Mouse (Mus musculus): ENCODE data around the gene Gm26602. TPM values are rescaled to one million over a fixed set of nuclear protein-coding genes. Genes with fewer than 3 reads are reported as not detected.

The Gm26602 gene
- polyA plus RNA-seq, 1 experiment from 2014 or later = 1.1 TPM

GRCm38 (mm10) chr10:79871845-79872244 is 38.8 kb upstream of the Gm26602 start:
- DNase-seq (ENCODE audit: low spot score) (no peak), ATAC-seq (ENCODE audit: low FRiP score) (no peak)
- H3K27ac ChIP-seq = no peak overlapping the region
- H3K9ac ChIP-seq = peak overlapping the region; percentile 96; the same call in 1 of the 2 replicates
- H3K4me3 ChIP-seq (replicated peaks; ENCODE audit: low read length) = peak overlapping the region; percentile 67
- peaks cover 41% of the 10 kb centered on the region for H3K4me1 ChIP-seq (replicated peaks; ENCODE audit: control insufficient read depth, insufficient read depth, low read length)
- no peaks in the 10 kb centered on the region for H3K9me3 ChIP-seq (ENCODE audit: control insufficient read depth, low read length)
- peak overlapping the region; percentile 87 for H3K4me2 ChIP-seq (replicated peaks)
- 93% methylated on average over 8 of the region's 8 CpGs for WGBS
- no peaks in the 10 kb centered on the region for H3K27me3 ChIP-seq (ENCODE audit: control insufficient read depth, insufficient read depth, low read length)
- peaks cover 48% of the 10 kb centered on the region for H3K36me3 ChIP-seq (replicated peaks; ENCODE audit: control insufficient read depth, insufficient read depth)

DNA sequence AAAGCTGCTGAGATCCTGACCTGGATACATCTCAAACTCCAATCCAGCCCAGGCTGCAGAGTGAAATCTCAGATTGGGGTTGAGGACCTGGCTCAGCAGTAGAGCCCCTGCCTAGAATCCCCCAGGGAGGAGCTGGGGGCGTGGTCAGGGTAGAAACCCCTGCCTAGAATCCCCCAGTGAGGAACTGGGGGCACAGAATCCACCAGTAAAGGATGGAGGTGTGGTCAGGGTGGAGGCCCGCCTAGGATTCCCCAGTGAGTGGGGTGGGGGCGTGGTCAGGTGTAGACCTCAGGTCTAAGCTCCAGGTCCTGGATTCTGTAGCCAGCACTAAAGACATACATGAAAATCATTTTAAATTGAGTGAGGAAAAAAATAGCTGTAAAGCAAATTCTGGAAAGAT is 37.8 kb upstream of the Gm26602 start:
- no peak for ATAC-seq (ENCODE audit: low FRiP score)
- Histone ChIP-seq H3K4me3 (replicated peaks; ENCODE audit: low read length) (peak overlapping the region; percentile 67), H3K27me3 (ENCODE audit: control insufficient read depth, insufficient read depth, low read length) (no peaks in the 10 kb centered on the region; the same call in 1 of the 2 replicates), H3K4me2 (replicated peaks) (peak overlapping the region; percentile 87), H3K4me1 (replicated peaks; ENCODE audit: control insufficient read depth, insufficient read depth, low read length) (peaks cover 41% of the 10 kb centered on the region), H3K36me3 (replicated peaks; ENCODE audit: control insufficient read depth, insufficient read depth) (peaks cover 39% of the 10 kb centered on the region), H3K9ac (peak overlapping the region; percentile 96), H3K9me3 (ENCODE audit: control insufficient read depth, low read length) (no peaks in the 10 kb centered on the region), H3K27ac (peak overlapping the region; percentile 96)
- 48% methylated on average over 3 of the region's 3 CpGs for WGBS
- DNase-seq (ENCODE audit: low spot score) = no peak

- H3K27ac ChIP-seq = peak overlapping the region; percentile 96
- H3K27me3 ChIP-seq (ENCODE audit: control insufficient read depth, insufficient read depth, low read length) = no peaks in the 10 kb centered on the region; the same call in 1 of the 2 replicates
- WGBS = 2% methylated on average over 6 of the region's 6 CpGs
- no peaks in the 10 kb centered on the region for H3K9me3 ChIP-seq (ENCODE audit: control insufficient read depth, low read length)
- H3K9ac ChIP-seq = peak overlapping the region; percentile 96
- H3K4me2 ChIP-seq (replicated peaks) = peak overlapping the region; percentile 87
- ATAC-seq (ENCODE audit: low FRiP score) = no peak
- DNase-seq (ENCODE audit: low spot score) = no peak
- peak overlapping the region; percentile 67 for H3K4me3 ChIP-seq (replicated peaks; ENCODE audit: low read length)
- H3K36me3 ChIP-seq (replicated peaks; ENCODE audit: control insufficient read depth, insufficient read depth) = peaks cover 37% of the 10 kb centered on the region
- H3K4me1 ChIP-seq (replicated peaks; ENCODE audit: control insufficient read depth, insufficient read depth, low read length) = peaks cover 41% of the 10 kb centered on the region
Observed at GRCm38 (mm10) chr10:79873313-79873712, 37.3 kb upstream of the Gm26602 start.

DNA sequence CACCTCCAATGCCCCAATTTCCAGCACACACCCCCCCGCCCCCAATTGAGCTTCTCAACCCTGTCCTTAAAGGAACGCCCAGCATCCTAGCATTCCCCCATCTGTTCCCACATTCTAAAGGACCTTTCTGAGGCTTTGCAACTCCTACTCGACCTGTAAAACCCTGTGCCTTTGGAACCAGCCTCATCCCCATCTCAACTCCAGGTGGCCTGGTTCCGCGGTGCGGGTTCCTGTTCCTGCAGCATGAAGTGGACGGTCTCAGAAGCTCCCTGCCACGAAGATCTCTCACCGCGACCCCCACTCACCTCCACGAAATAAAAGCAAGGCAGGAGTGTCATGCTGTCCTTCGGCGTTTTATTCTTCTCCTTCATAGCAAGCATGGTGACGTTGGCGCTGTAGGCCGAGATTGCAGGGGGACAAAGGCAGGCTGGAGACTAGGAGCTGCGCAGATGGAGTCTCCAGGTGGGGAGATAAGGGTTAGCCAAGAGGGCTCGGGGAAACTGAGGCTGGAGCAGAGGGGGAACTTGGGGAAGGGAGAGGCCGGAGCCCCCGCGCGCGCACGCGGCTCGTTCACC is 36.9 kb upstream of the Gm26602 start:
- Histone ChIP-seq H3K27ac (peak overlapping the region; percentile 96), H3K27me3 (ENCODE audit: control insufficient read depth, insufficient read depth, low read length) (no peaks in the 10 kb centered on the region; the same call in 1 of the 2 replicates), H3K4me1 (replicated peaks; ENCODE audit: control insufficient read depth, insufficient read depth, low read length) (peaks cover 41% of the 10 kb centered on the region), H3K9me3 (ENCODE audit: control insufficient read depth, low read length) (no peaks in the 10 kb centered on the region), H3K36me3 (replicated peaks; ENCODE audit: control insufficient read depth, insufficient read depth) (peaks cover 32% of the 10 kb centered on the region), H3K4me3 (replicated peaks; ENCODE audit: low read length) (peak overlapping the region; percentile 67), H3K9ac (peak overlapping the region; percentile 96), H3K4me2 (replicated peaks) (peak overlapping the region; percentile 87)
- DNase-seq (ENCODE audit: low spot score) (no peak), ATAC-seq (ENCODE audit: low FRiP score) (no peak)
- WGBS = 2% methylated on average over 18 of the region's 26 CpGs

DNA sequence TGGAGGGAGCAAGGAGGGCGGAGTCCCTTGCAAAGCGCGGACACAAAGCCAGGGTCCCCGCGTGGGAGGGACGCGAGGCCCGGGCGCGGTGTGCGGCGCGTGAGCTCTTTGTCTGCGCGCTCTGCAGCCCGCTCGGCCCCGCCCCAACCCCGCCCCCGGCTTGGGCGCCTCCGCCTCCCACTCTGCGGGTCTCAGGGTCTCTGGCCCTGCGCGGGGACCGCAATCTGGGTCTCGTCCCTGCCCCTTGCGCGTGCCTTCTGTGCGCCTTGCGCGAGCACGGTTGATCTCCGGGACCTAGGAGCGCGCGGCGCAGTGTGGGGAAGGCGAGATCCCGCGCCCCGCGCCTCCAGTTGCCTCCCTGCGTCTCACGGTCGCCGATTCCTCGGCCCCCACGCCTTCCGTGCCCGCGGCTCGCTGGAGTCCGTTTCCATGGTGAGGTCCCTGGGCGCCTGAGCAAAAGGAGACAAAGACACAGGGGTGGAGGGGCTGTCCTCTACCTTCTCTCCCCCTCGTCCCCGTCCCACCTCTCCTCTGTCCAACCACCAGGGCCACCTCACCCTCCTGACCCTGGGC is 36.3 kb upstream of the Gm26602 start, which contains the start of the genes Prtn3 and Plppr3:
TSS of gene Prtn3 (plus strand) at position 187 of the 573 bp plus-strand sequence.
TSS of gene Plppr3 (minus strand) at position 345 of the 573 bp plus-strand sequence.
- no peaks in the 10 kb centered on the region for H3K9me3 ChIP-seq (ENCODE audit: control insufficient read depth, low read length)
- H3K27me3 ChIP-seq (ENCODE audit: control insufficient read depth, insufficient read depth, low read length) = no peaks in the 10 kb centered on the region; the same call in 1 of the 2 replicates
- peak; percentile 85 for DNase-seq (ENCODE audit: low spot score)
- peak within 1 kb of the TSS; percentile 87 for H3K4me2 ChIP-seq (replicated peaks)
- WGBS = under 1% methylated on average over 53 of the region's 57 CpGs
- ATAC-seq (ENCODE audit: low FRiP score) = peak; percentile 93
- peak within 1 kb of the TSS; percentile 96 for H3K9ac ChIP-seq
- H3K4me1 ChIP-seq (replicated peaks; ENCODE audit: control insufficient read depth, insufficient read depth, low read length) = peaks cover 37% of the 10 kb centered on the region
- peak within 1 kb of the TSS; percentile 67 for H3K4me3 ChIP-seq (replicated peaks; ENCODE audit: low read length)
- H3K27ac ChIP-seq = peak within 1 kb of the TSS; percentile 96
- H3K36me3 ChIP-seq (replicated peaks; ENCODE audit: control insufficient read depth, insufficient read depth) = peaks cover 27% of the 10 kb centered on the region

GRCm38 (mm10) chr10:79877174-79877573 is 33.5 kb upstream of the Gm26602 start:
- no peak overlapping the region for H3K9ac ChIP-seq
- no peaks in the 10 kb centered on the region for H3K9me3 ChIP-seq (ENCODE audit: control insufficient read depth, low read length)
- 43% methylated on average over 1 of the region's 1 CpGs for WGBS
- H3K27ac ChIP-seq = no peak overlapping the region
- ATAC-seq (ENCODE audit: low FRiP score) (no peak), DNase-seq (ENCODE audit: low spot score) (no peak)
- peaks cover 11% of the 10 kb centered on the region; the same call in 1 of the 2 replicates for H3K27me3 ChIP-seq (ENCODE audit: control insufficient read depth, insufficient read depth, low read length)
- no peak overlapping the region for H3K4me2 ChIP-seq (replicated peaks)
- peaks cover 21% of the 10 kb centered on the region for H3K4me1 ChIP-seq (replicated peaks; ENCODE audit: control insufficient read depth, insufficient read depth, low read length)
- no peaks in the 10 kb centered on the region for H3K36me3 ChIP-seq (replicated peaks; ENCODE audit: control insufficient read depth, insufficient read depth)
- no peak overlapping the region for H3K4me3 ChIP-seq (replicated peaks; ENCODE audit: low read length)

- H3K9me3 ChIP-seq (ENCODE audit: control insufficient read depth, low read length) = no peaks in the 10 kb centered on the region
- H3K4me3 ChIP-seq (replicated peaks; ENCODE audit: low read length) = no peak overlapping the region
- 40% methylated on average over 12 of the region's 12 CpGs for WGBS
- no peak overlapping the region for H3K4me2 ChIP-seq (replicated peaks)
- H3K27me3 ChIP-seq (ENCODE audit: control insufficient read depth, insufficient read depth, low read length) = peaks cover 17% of the 10 kb centered on the region
- no peaks in the 10 kb centered on the region for H3K36me3 ChIP-seq (replicated peaks; ENCODE audit: control insufficient read depth, insufficient read depth)
- H3K4me1 ChIP-seq (replicated peaks; ENCODE audit: control insufficient read depth, insufficient read depth, low read length) = peaks cover 18% of the 10 kb centered on the region
- DNase-seq (ENCODE audit: low spot score) (no peak), ATAC-seq (ENCODE audit: low FRiP score) (no peak)
- H3K27ac ChIP-seq = no peak overlapping the region
- no peak overlapping the region for H3K9ac ChIP-seq
Observed at GRCm38 (mm10) chr10:79877757-79878156, 32.9 kb upstream of the Gm26602 start.

DNA sequence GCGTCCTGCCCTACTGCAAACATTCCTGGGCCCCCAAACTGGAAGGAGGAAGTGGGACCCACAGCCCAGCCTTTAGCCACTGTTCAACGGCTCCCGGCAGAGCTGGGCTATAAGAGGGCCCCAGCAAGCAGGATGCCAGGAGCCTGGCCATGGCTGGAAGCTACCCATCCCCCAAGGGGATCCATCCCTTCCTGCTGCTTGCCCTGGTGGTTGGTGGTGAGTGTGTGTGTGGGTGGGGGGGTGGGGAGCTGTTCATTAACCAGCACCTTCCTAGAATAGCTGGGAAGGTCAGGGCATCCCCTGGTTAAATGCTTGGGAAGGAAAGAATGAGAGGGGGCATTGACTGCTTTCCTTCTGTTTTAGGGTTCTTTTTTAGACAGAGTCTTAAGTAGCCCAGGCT is 31.1 kb upstream of the Gm26602 start:
- H3K4me3 ChIP-seq (replicated peaks; ENCODE audit: low read length) = no peak overlapping the region
- DNase-seq (ENCODE audit: low spot score) = no peak
- 41% methylated on average over 3 of the region's 3 CpGs for WGBS

GRCm38 (mm10) chr10:79880721-79881120 is 29.9 kb upstream of the Gm26602 start:
- WGBS = 18% methylated on average over 9 of the region's 9 CpGs

More for the DNA sequence above, 31.1 kb upstream of the Gm26602 start:
- Histone ChIP-seq H3K36me3 (replicated peaks; ENCODE audit: control insufficient read depth, insufficient read depth) (no peaks in the 10 kb centered on the region), H3K27ac (no peak overlapping the region), H3K9ac (no peak overlapping the region), H3K27me3 (ENCODE audit: control insufficient read depth, insufficient read depth, low read length) (peaks cover 24% of the 10 kb centered on the region), H3K4me1 (replicated peaks; ENCODE audit: control insufficient read depth, insufficient read depth, low read length) (peaks cover 15% of the 10 kb centered on the region), H3K9me3 (ENCODE audit: control insufficient read depth, low read length) (no peaks in the 10 kb centered on the region), H3K4me2 (replicated peaks) (no peak overlapping the region)
- no peak for ATAC-seq (ENCODE audit: low FRiP score)

More at GRCm38 (mm10) chr10:79880721-79881120, 29.9 kb upstream of the Gm26602 start:
- DNase-seq (ENCODE audit: low spot score) = no peak
- no peak for ATAC-seq (ENCODE audit: low FRiP score)
- Histone ChIP-seq H3K9me3 (ENCODE audit: control insufficient read depth, low read length) (no peaks in the 10 kb centered on the region), H3K9ac (no peak overlapping the region), H3K27ac (no peak overlapping the region), H3K36me3 (replicated peaks; ENCODE audit: control insufficient read depth, insufficient read depth) (no peaks in the 10 kb centered on the region), H3K27me3 (ENCODE audit: control insufficient read depth, insufficient read depth, low read length) (peaks cover 24% of the 10 kb centered on the region), H3K4me3 (replicated peaks; ENCODE audit: low read length) (no peak overlapping the region), H3K4me1 (replicated peaks; ENCODE audit: control insufficient read depth, insufficient read depth, low read length) (peaks cover 5% of the 10 kb centered on the region), H3K4me2 (replicated peaks) (no peak overlapping the region)

All from hindbrain, embryonic 14.5 days (tissue).